12 mouse cellular contexts compared by ENCODE assay signal in genomic region chr8:84789345-84789744, GRCm38 (mm10). TPM values are rescaled to one million over a fixed set of nuclear protein-coding genes. Genes with fewer than 3 reads are reported as not detected.
DNase-seq lines count a peak whose midpoint lies in the region; ATAC-seq and TF ChIP-seq lines count a peak whose summit lies in the region.
"Had no signal": no experiment of that assay in that cellular context is flagged by ENCODE, and none has a peak within 500 bp of the region (broad histone marks: within the 10 kb centered on the region; RNA-seq: fewer than 3 reads in every experiment).

No protein-coding gene starts in this region.

- TF ChIP-seq CTCF in heart, adult 2 months (IDR thresholded peaks at IDR 0.05): no peak
- no peak for TF ChIP-seq CTCF in liver, adult 2 months (IDR thresholded peaks at IDR 0.05; ENCODE audit: low read depth, low read length)

- peaks cover 4% of the 10 kb centered on the region; the same call in 1 of the 2 replicates for H3K36me3 ChIP-seq in heart, adult 2 months (ENCODE audit: control insufficient read depth, insufficient read depth, low read length)
- no peaks in the 10 kb centered on the region for H3K36me3 ChIP-seq in liver, adult 2 months (ENCODE audit: control insufficient read depth, insufficient read depth, low read length)
- H3K36me3 ChIP-seq in liver, embryonic 11.5 days (ENCODE audit: control insufficient read depth, insufficient read depth, low read length): no peaks in the 10 kb centered on the region
- H3K36me3 ChIP-seq in embryonic facial prominence, embryonic 13.5 days: no peaks in the 10 kb centered on the region
- H3K36me3 ChIP-seq in limb, embryonic 14.5 days (ENCODE audit: control insufficient read depth, insufficient read depth, low read length): peaks cover 28% of the 10 kb centered on the region; the same call in 1 of the 2 replicates
- H3K36me3 ChIP-seq: liver, embryonic 12.5 days; neural tube, embryonic 12.5 days had no signal

- peak in 1 of 2 experiments; percentile 48 for DNase-seq in heart, adult 2 months
- DNase-seq in heart, adult 9 months (ENCODE audit: low spot score in 2 of 2): no peak
- DNase-seq in liver, adult 2 months (ENCODE audit: extremely low read depth, low read depth, low spot score): no peak
- DNase-seq in liver, embryonic 11.5 days (ENCODE audit: low spot score): no peak
- DNase-seq in limb, embryonic 14.5 days (ENCODE audit: low spot score): no peak
- no peak for DNase-seq in ovary, postnatal 14 days (ENCODE audit: low spot score)
- DNase-seq in gastrocnemius, postnatal 4 days (ENCODE audit: low spot score in 2 of 2): no peak
- DNase-seq: layer of hippocampus, postnatal 36 days; right cerebral cortex, adult 18-20 months had no signal

- H3K4me1 ChIP-seq in heart, adult 2 months (ENCODE audit: control insufficient read depth, insufficient read depth, low read length): peaks cover 42% of the 10 kb centered on the region
- H3K4me1 ChIP-seq in liver, adult 2 months (ENCODE audit: control insufficient read depth, insufficient read depth, low read length): peaks cover 79% of the 10 kb centered on the region
- no peaks in the 10 kb centered on the region; the same call in 1 of the 2 replicates for H3K4me1 ChIP-seq in liver, embryonic 11.5 days (replicated peaks; ENCODE audit: control insufficient read depth, insufficient read depth, low read length)
- peaks cover 85% of the 10 kb centered on the region for H3K4me1 ChIP-seq in embryonic facial prominence, embryonic 13.5 days
- H3K4me1 ChIP-seq in limb, embryonic 14.5 days (ENCODE audit: control insufficient read depth, insufficient read depth, low read length): peaks cover 82% of the 10 kb centered on the region

- H3K27ac ChIP-seq in heart, adult 2 months: peak overlapping the region; percentile 90
- H3K27ac ChIP-seq in liver, adult 2 months (replicated peaks; ENCODE audit: insufficient read depth, low read depth, low read length): peak overlapping the region; percentile 80
- no peak overlapping the region for H3K27ac ChIP-seq in liver, embryonic 11.5 days (ENCODE audit: low read depth, low read length)
- peak overlapping the region; percentile 52; the same call in 1 of the 2 replicates for H3K27ac ChIP-seq in embryonic facial prominence, embryonic 13.5 days
- H3K27ac ChIP-seq in limb, embryonic 14.5 days (replicated peaks; ENCODE audit: low read depth, low read length): peak overlapping the region; percentile 58
- H3K27ac ChIP-seq: liver, embryonic 12.5 days; neural tube, embryonic 12.5 days had no signal

- H3K27me3 ChIP-seq in heart, adult 2 months (ENCODE audit: control insufficient read depth, insufficient read depth, low read length): no peaks in the 10 kb centered on the region
- no peaks in the 10 kb centered on the region for H3K27me3 ChIP-seq in liver, adult 2 months (ENCODE audit: control insufficient read depth, insufficient read depth, low read length)
- H3K27me3 ChIP-seq in liver, embryonic 11.5 days (replicated peaks; ENCODE audit: control insufficient read depth, insufficient read depth, low read length): peaks cover 92% of the 10 kb centered on the region
- H3K27me3 ChIP-seq in embryonic facial prominence, embryonic 13.5 days: peaks cover 97% of the 10 kb centered on the region
- 0 out of 2 replicates have a peak, but pooled peaks cover 23% of the 10 kb centered on the region for H3K27me3 ChIP-seq in limb, embryonic 14.5 days (ENCODE audit: control insufficient read depth, insufficient read depth, low read length)

- H3K4me2 ChIP-seq in liver, embryonic 11.5 days: no peak overlapping the region
- peak overlapping the region; percentile 37 for H3K4me2 ChIP-seq in embryonic facial prominence, embryonic 13.5 days
- peak overlapping the region; percentile 37 for H3K4me2 ChIP-seq in limb, embryonic 14.5 days (replicated peaks; ENCODE audit: low read depth, low read length, severe bottlenecking)
- H3K4me2 ChIP-seq: liver, embryonic 12.5 days; neural tube, embryonic 12.5 days had no signal

- TF ChIP-seq EP300 in heart, adult 2 months (IDR thresholded peaks at IDR 0.05; ENCODE audit: insufficient read depth, low read depth, low read length): no peak

- no peak for ATAC-seq in liver, embryonic 11.5 days (replicated peaks; ENCODE audit: low FRiP score)
- ATAC-seq in embryonic facial prominence, embryonic 13.5 days (ENCODE audit: insufficient number of reproducible peaks, insufficient read depth, low FRiP score, low TSS enrichment, low read depth): no peak
- ATAC-seq in limb, embryonic 14.5 days (ENCODE audit: low FRiP score, low read depth): no peak
- ATAC-seq: liver, embryonic 12.5 days had no signal

- intact Hi-C loops in heart, adult 2 months (cut with DNase I): no loop called here

- peak overlapping the region; percentile 23 for H3K9ac ChIP-seq in heart, adult 2 months (ENCODE audit: low read depth, low read length)
- peak overlapping the region; percentile 24 for H3K9ac ChIP-seq in liver, adult 2 months (ENCODE audit: low read depth, low read length)
- H3K9ac ChIP-seq in liver, embryonic 11.5 days (ENCODE audit: low read depth, low read length): no peak overlapping the region
- no peak overlapping the region for H3K9ac ChIP-seq in embryonic facial prominence, embryonic 13.5 days
- H3K9ac ChIP-seq in limb, embryonic 14.5 days (ENCODE audit: low read depth, low read length, severe bottlenecking): 0 out of 2 replicates have a peak overlapping the region, but pooled peaks have one; percentile 5
- H3K9ac ChIP-seq: liver, embryonic 12.5 days; neural tube, embryonic 12.5 days had no signal

- H3K4me3 ChIP-seq in heart, adult 2 months: no peak overlapping the region
- H3K4me3 ChIP-seq in liver, adult 2 months (ENCODE audit: insufficient read depth, low read depth, low read length): no peak overlapping the region
- H3K4me3 ChIP-seq in liver, embryonic 11.5 days (ENCODE audit: low read depth, low read length): no peak overlapping the region
- H3K4me3 ChIP-seq in embryonic facial prominence, embryonic 13.5 days: 0 out of 2 replicates have a peak overlapping the region, but pooled peaks have one; percentile 0
- no peak overlapping the region for H3K4me3 ChIP-seq in limb, embryonic 14.5 days (replicated peaks; ENCODE audit: low read length)
- H3K4me3 ChIP-seq: liver, embryonic 12.5 days; neural tube, embryonic 12.5 days had no signal

- H3K9me3 ChIP-seq in liver, embryonic 11.5 days (ENCODE audit: control insufficient read depth, low read length): no peaks in the 10 kb centered on the region
- H3K9me3 ChIP-seq in embryonic facial prominence, embryonic 13.5 days: no peaks in the 10 kb centered on the region
- no peaks in the 10 kb centered on the region for H3K9me3 ChIP-seq in limb, embryonic 14.5 days (ENCODE audit: control insufficient read depth, low read length)
- H3K9me3 ChIP-seq: liver, embryonic 12.5 days; neural tube, embryonic 12.5 days had no signal

- no peak for TF ChIP-seq POLR2A in heart, adult 2 months (IDR thresholded peaks at IDR 0.05; ENCODE audit: insufficient read depth, low read depth, low read length)
- TF ChIP-seq POLR2A in liver, adult 2 months (IDR thresholded peaks at IDR 0.05; ENCODE audit: extremely low read depth, insufficient read depth, low read length): no peak
- no peak for TF ChIP-seq POLR2A in limb, embryonic 14.5 days (IDR thresholded peaks at IDR 0.05; ENCODE audit: borderline replicate concordance, extremely low read depth, insufficient read depth, insufficient read length)

- H3K79me2 ChIP-seq in heart, adult 2 months (replicated peaks; ENCODE audit: control insufficient read depth, insufficient read depth, low read length): peaks cover 5% of the 10 kb centered on the region
- H3K79me2 ChIP-seq in liver, adult 2 months (ENCODE audit: control insufficient read depth, insufficient read depth, low read length): peaks cover 75% of the 10 kb centered on the region

- WGBS in heart, adult 2 months: 39% methylated on average over 5 of the region's 5 CpGs
- WGBS in liver, adult 2 months: 31% methylated on average over 5 of the region's 5 CpGs
- 59% methylated on average over 5 of the region's 5 CpGs for WGBS in liver, embryonic 11.5 days
- WGBS in embryonic facial prominence, embryonic 13.5 days: 43% methylated on average over 5 of the region's 5 CpGs
- WGBS in limb, embryonic 14.5 days: 51% methylated on average over 5 of the region's 5 CpGs

RNA-seq across cellular contexts. Expression of gene Nfix, which starts 10.8 kb away (rescaled TPM):
- 100 to 1,000 TPM; 274 to 297 TPM for total RNA-seq in heart, adult 2 months (2021)
- polyA plus RNA-seq in heart, adult 2 months (2012; rRNA removed): 49.0 and 68.7 TPM in 2 replicates
- total RNA-seq in liver, adult 2 months (2014; rRNA removed): 20.7 and 27.5 TPM in 2 replicates
- polyA plus RNA-seq in liver, adult 2 months (2012; rRNA removed): 32.9 and 34.4 TPM in 2 replicates
- 5.0 and 7.1 TPM in 2 replicates for polyA plus RNA-seq in liver, embryonic 11.5 days (2014; fragmentation: Nextera tagmentation; extraction: Ambion mirVana)
- polyA plus RNA-seq in embryonic facial prominence, embryonic 13.5 days (2015; fragmentation: Nextera tagmentation; extraction: Ambion mirVana): 37.0 and 42.9 TPM in 2 replicates
- 81.2 and 97.7 TPM in 2 replicates for polyA plus RNA-seq in limb, embryonic 14.5 days (2012; rRNA removed)
- polyA plus RNA-seq in limb, embryonic 14.5 days (2014; fragmentation: Nextera tagmentation; extraction: Ambion mirVana): 100 and 108 TPM in 2 replicates
- total RNA-seq in gastrocnemius, postnatal 4 days (2021): 100 to 1,000 TPM; 517 to 591 TPM

RNA-seq across cellular contexts. Expression of gene Dand5, which starts 33.3 kb away (rescaled TPM):
- 10 to 100 TPM; 11.2 to 12.3 TPM for total RNA-seq in heart, adult 2 months (2021)
- polyA plus RNA-seq in heart, adult 2 months (2012; rRNA removed): 6.1 and 7.6 TPM in 2 replicates
- 0.94 and 1.8 TPM in 2 replicates for total RNA-seq in liver, adult 2 months (2014; rRNA removed)
- polyA plus RNA-seq in liver, adult 2 months (2012; rRNA removed): 2.0 and 2.6 TPM in 2 replicates
- 4.5 and 4.9 TPM in 2 replicates for polyA plus RNA-seq in liver, embryonic 11.5 days (2014; fragmentation: Nextera tagmentation; extraction: Ambion mirVana)
- polyA plus RNA-seq in embryonic facial prominence, embryonic 13.5 days (2015; fragmentation: Nextera tagmentation; extraction: Ambion mirVana): 7.0 TPM in 2 replicates
- polyA plus RNA-seq in limb, embryonic 14.5 days (2012; rRNA removed): 5.7 and 5.9 TPM in 2 replicates
- 6.4 and 6.9 TPM in 2 replicates for polyA plus RNA-seq in limb, embryonic 14.5 days (2014; fragmentation: Nextera tagmentation; extraction: Ambion mirVana)
- total RNA-seq in gastrocnemius, postnatal 4 days (2021): 1 to 10 TPM; 6.3 to 6.8 TPM

RNA-seq across cellular contexts. Expression of gene Gadd45gip1, which starts 42.0 kb away (rescaled TPM):
- total RNA-seq in heart, adult 2 months (2021): 10 to 100 TPM; 27.4 to 29.7 TPM
- polyA plus RNA-seq in heart, adult 2 months (2012; rRNA removed): 13.4 and 21.2 TPM in 2 replicates
- total RNA-seq in liver, adult 2 months (2014; rRNA removed): 26.7 and 28.1 TPM in 2 replicates
- polyA plus RNA-seq in liver, adult 2 months (2012; rRNA removed): 29.8 and 34.2 TPM in 2 replicates
- 87.8 and 90.6 TPM in 2 replicates for polyA plus RNA-seq in liver, embryonic 11.5 days (2014; fragmentation: Nextera tagmentation; extraction: Ambion mirVana)
- polyA plus RNA-seq in embryonic facial prominence, embryonic 13.5 days (2015; fragmentation: Nextera tagmentation; extraction: Ambion mirVana): 45.6 and 48.2 TPM in 2 replicates
- 39.8 and 45.6 TPM in 2 replicates for polyA plus RNA-seq in limb, embryonic 14.5 days (2012; rRNA removed)
- polyA plus RNA-seq in limb, embryonic 14.5 days (2014; fragmentation: Nextera tagmentation; extraction: Ambion mirVana): 43.2 and 44.9 TPM in 2 replicates
- 10 to 100 TPM; 33.3 to 36.0 TPM for total RNA-seq in gastrocnemius, postnatal 4 days (2021)

RNA-seq across cellular contexts. Expression of gene Rad23a, which starts 51.1 kb away (rescaled TPM):
- total RNA-seq in heart, adult 2 months (2021): 10 to 100 TPM; 85.1 to 87.6 TPM
- polyA plus RNA-seq in heart, adult 2 months (2012; rRNA removed): 77.3 and 101 TPM in 2 replicates
- 28.2 and 40.7 TPM in 2 replicates for total RNA-seq in liver, adult 2 months (2014; rRNA removed)
- 52.0 and 68.4 TPM in 2 replicates for polyA plus RNA-seq in liver, adult 2 months (2012; rRNA removed)
- polyA plus RNA-seq in liver, embryonic 11.5 days (2014; fragmentation: Nextera tagmentation; extraction: Ambion mirVana): 188 and 191 TPM in 2 replicates
- polyA plus RNA-seq in embryonic facial prominence, embryonic 13.5 days (2015; fragmentation: Nextera tagmentation; extraction: Ambion mirVana): 97.1 and 100 TPM in 2 replicates
- polyA plus RNA-seq in limb, embryonic 14.5 days (2012; rRNA removed): 82.0 and 82.4 TPM in 2 replicates
- polyA plus RNA-seq in limb, embryonic 14.5 days (2014; fragmentation: Nextera tagmentation; extraction: Ambion mirVana): 104 and 109 TPM in 2 replicates
- total RNA-seq in gastrocnemius, postnatal 4 days (2021): 100 to 1,000 TPM; 121 to 123 TPM

RNA-seq across cellular contexts. Expression of gene Calr, which starts 57.4 kb away (rescaled TPM):
- 100 to 1,000 TPM; 352 to 416 TPM for total RNA-seq in heart, adult 2 months (2021)
- polyA plus RNA-seq in heart, adult 2 months (2012; rRNA removed): 154 and 269 TPM in 2 replicates
- total RNA-seq in liver, adult 2 months (2014; rRNA removed): 411 and 458 TPM in 2 replicates
- 308 and 349 TPM in 2 replicates for polyA plus RNA-seq in liver, adult 2 months (2012; rRNA removed)
- polyA plus RNA-seq in liver, embryonic 11.5 days (2014; fragmentation: Nextera tagmentation; extraction: Ambion mirVana): 860 and 893 TPM in 2 replicates
- polyA plus RNA-seq in embryonic facial prominence, embryonic 13.5 days (2015; fragmentation: Nextera tagmentation; extraction: Ambion mirVana): 959 and 1,012 TPM in 2 replicates
- polyA plus RNA-seq in limb, embryonic 14.5 days (2012; rRNA removed): 575 and 831 TPM in 2 replicates
- 802 and 827 TPM in 2 replicates for polyA plus RNA-seq in limb, embryonic 14.5 days (2014; fragmentation: Nextera tagmentation; extraction: Ambion mirVana)
- total RNA-seq in gastrocnemius, postnatal 4 days (2021): 100 to 1,000 TPM; 339 to 368 TPM

Comparison
In these comparisons a context has a peak if more than half of its experiments do, and no peak if none do; other contexts are left out.
1. H3K9ac ChIP-seq: peak in heart, adult 2 months (single experiment), liver, adult 2 months (single experiment) and limb, embryonic 14.5 days (single experiment); none in liver, embryonic 11.5 days (single experiment) and embryonic facial prominence, embryonic 13.5 days (single experiment).